Mouse (Mus musculus) gastrocnemius, postnatal 10 days (tissue): ENCODE measurements around the gene Wdr61. TPM values are rescaled to one million over a fixed set of nuclear protein-coding genes. Genes with fewer than 3 reads are reported as not detected.
"Not testable (repeated sequence)": the region's sequence is repeated elsewhere in the genome, so short reads cannot be mapped to it uniquely, and the experiment has no call there.

Experiments
- DNase-seq: peaks from one replicate; pipeline ENCODE4 v3.0.0; 2021; ENCODE audit warnings: mixed read lengths
- total RNA-seq, 2 experiments: library from RNA; stranded (reverse); gene quantifications; 2 replicates each; pipeline ENCODE4 v1.2.3; 2021

Wdr61 gene
- total RNA-seq, 2 experiments from 2014 or later, result 27.6 to 32.0 TPM

DNA sequence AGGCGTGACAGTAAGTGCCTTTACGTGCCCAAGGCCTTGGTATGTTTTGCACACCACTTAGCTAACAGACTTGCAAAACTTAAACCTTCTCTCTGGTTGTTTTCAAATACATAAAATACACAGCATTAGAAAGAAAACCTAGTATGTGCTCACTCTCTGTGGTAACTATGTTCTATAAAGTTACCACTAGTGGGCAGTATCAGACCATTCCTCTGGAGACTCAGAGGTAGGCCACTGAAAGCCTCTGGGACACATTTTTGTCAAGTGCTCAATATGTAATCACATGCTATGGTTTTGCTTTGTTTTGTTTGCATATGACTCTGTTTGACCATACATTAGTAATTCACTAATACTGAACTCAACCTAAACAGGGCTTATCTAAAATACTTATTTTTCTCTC is 2.2 kb downstream of the Wdr61 start:
- DNase-seq, result no peak

DNA sequence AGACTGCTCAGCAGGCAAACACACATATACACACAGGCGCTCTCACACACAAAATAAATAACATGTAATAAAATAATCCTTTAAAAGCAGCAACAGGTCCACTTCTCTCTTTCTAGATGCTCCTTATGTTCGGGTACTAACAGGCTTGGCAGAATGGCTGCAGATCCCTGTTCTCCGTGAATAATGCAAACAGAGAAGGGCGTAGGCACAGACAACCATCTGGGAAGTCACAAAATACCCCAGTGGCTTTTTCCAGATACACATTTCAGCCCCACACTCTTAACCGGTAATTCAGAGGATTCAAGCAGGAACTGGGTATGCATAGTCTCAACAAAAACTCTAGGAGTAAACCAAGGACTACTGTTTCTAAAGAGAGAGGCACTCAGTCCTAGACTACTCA is 8.0 kb downstream of the Wdr61 start:
- no peak for DNase-seq

GRCm38 (mm10) chr9:54722596-54722995 is 11.7 kb downstream of the Wdr61 start:
- DNase-seq, result no peak

- no peak for DNase-seq
These were observed 12.2 kb downstream of the Wdr61 start for GRCm38 (mm10) chr9:54722156-54722555.

- no peak for DNase-seq
These were observed 16.8 kb downstream of the Wdr61 start for GRCm38 (mm10) chr9:54717527-54717926.

GRCm38 (mm10) chr9:54715776-54716175 is 18.5 kb downstream of the Wdr61 start:
- no peak for DNase-seq

DNA sequence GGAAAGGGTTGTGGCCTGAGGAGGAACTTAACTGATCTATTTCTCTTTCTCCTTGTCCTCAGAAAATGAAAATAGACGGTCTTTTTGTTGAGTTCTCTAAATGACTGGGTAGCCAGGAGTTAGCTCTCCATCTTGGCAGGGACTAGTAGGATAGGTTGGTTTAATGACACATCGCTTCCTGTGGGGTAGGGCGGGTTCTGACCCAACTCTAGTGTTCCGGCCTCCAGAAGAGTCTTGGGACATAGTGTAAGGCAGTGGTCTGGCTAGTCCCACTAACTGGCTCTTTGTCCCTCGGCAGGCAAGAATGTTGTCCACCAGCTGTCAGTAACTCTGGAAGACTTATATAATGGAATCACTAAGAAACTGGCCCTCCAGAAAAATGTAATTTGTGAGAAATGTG is 26.2 kb downstream of the Wdr61 start:
- DNase-seq, result no peak

DNA sequence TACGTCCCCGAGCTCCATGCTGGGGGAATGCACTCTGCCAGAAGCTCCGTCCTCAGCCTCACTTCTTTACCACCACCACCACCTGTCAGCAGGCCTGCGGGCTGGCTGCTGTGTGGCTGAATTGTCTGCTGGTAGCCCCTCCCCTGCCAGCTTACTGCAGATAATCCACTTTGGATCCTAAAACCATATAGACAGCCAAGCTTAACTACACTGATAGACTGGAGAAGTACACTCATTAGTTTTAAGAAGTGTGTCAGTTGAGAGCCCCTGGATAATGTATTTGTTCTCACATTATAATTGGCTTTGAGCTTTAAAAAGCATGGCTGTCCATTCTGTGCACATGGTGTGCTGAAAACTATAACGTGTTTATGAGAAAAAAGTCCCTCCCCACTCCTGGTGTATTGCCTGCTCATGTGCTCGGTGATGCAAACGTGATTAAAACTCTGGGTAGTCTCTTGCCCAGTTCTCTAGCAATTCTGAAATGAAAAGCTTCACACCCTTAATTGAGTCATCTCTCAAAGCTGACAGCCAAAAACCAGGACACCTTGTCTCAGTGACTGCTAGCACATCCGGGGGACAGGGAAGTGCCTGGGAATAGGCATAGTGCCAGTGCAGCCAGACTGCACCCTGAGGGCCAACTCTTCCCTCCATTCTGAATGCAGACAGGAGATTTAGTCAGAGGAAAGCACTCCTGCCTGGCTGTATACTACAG is 26.9 kb downstream of the Wdr61 start:
- DNase-seq, result no peak

- DNase-seq, result no peak
These were observed 28.8 kb downstream of the Wdr61 start for GRCm38 (mm10) chr9:54705561-54705960.

DNA sequence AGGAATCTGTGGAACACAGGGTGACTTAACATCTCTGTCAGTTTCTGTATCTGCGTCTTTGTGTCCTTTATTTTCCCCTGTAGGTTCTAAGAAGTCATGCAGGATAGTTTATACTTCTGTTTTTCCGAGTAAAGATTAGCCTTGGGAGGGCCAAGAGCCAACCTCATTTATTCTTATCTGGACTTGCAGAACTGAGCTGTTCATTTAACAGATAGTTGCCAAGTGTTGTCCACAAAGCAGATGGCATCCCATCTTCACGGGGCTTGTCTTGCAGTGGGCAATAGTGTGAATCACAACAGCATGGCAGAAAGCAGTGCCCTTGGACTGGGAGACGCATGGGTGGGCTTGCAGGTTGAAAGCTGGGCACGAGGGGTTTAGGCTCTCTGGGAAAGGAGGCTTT is 30.0 kb downstream of the Wdr61 start:
- no peak for DNase-seq

GRCm38 (mm10) chr9:54702581-54702980 is 31.7 kb downstream of the Wdr61 start:
- no peak for DNase-seq

- DNase-seq, result no peak
These were observed 33.6 kb downstream of the Wdr61 start for GRCm38 (mm10) chr9:54700746-54701145.

- DNase-seq, result no peak
These were observed 34.2 kb downstream of the Wdr61 start for GRCm38 (mm10) chr9:54700174-54700475.

- DNase-seq, result peak; percentile 82
These were observed 34.8 kb downstream of the Wdr61 start for GRCm38 (mm10) chr9:54699345-54700173.

- DNase-seq, result no peak
These were observed 35.3 kb downstream of the Wdr61 start for GRCm38 (mm10) chr9:54699087-54699344.

DNA sequence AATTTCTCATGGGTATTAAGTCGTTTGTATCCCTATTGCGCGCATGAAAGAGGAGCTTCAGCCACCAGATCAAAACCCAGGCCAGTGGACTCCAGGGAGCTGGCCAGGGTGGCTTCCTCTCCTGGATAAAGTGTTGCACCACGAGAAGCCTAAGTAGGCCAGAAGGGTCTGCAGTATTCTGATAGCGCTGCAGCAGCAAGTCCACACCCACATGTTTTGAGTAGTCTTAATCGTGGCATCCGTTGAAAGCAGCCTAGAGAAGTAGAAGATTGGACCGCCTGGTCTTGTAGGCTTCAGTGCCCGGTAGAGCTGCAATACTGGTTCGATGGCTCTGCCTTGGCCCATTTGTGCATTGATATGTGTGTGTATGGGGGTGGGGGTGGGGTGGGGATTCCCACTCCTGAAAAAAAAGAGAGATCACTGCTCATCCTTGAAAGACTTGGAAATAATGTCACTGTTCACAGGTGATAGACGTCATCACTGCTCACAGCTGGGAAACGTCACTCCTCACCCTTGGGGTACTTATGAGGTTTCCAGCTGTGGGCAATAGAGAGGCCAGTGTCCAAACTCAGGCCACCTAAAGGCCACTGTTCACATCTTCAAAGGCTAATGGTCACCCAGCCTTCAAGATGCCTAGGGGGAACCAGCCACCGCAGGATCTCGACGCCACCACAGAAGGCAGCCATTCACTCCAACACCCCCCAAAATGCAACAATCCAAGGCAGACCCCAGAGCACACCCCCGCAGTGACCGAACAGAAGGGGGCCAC is 35.8 kb downstream of the Wdr61 start, which contains the start of gene Dnaja4:
Dnaja4 (plus strand) TSS at position 556 of the 769 bp plus-strand sequence.
- no peak for DNase-seq

DNA sequence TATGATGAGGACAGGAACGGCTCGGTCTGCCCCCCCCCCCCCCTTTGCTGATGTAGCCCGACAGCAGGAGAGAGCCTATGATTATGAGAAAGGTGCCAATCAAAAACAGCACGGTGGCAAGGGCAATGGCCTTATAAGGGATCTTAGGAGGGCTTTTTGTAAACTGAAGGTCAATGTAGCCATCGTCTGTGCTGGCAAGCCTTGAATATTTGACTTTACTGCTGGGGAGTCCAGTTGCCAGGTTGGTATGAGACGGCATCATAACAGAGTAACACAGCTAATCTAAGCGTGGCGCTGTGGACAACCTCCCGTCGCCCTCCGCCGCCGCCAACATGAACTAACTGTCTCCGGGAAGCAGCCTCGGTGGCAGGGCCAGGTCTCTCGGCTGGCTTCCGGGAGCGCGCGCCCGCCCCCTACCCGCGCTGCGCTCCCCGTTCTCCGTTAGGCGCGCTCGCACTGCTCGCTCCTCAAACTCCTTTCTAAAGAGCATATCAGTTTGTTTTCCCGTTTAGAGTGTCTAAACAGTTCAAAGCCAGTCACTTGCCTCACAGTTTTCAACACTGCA is 43.0 kb downstream of the Wdr61 start:
- not testable (repeated sequence) for DNase-seq

DNA sequence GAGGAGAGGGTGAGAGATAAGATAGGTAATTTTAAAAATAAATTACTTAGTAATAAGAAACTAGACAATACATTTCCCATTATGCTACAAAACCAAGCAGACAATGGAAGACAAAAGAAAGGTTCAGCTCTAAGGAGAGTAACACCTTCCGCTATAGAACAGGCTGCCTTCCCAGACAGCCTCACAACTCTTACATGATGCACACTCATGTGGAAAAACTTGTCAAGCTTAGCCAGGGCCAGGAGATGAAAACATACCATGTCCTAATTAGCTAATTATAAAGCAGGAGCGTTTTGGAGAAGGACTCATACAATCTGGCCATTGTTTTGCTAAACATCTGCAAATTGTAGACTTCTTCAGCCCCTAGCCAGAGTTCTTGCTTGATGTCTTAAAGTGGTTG is 43.6 kb downstream of the Wdr61 start:
- DNase-seq, result not testable (repeated sequence)

- no peak for DNase-seq
These were observed 44.9 kb downstream of the Wdr61 start for GRCm38 (mm10) chr9:54689446-54689845.

DNA sequence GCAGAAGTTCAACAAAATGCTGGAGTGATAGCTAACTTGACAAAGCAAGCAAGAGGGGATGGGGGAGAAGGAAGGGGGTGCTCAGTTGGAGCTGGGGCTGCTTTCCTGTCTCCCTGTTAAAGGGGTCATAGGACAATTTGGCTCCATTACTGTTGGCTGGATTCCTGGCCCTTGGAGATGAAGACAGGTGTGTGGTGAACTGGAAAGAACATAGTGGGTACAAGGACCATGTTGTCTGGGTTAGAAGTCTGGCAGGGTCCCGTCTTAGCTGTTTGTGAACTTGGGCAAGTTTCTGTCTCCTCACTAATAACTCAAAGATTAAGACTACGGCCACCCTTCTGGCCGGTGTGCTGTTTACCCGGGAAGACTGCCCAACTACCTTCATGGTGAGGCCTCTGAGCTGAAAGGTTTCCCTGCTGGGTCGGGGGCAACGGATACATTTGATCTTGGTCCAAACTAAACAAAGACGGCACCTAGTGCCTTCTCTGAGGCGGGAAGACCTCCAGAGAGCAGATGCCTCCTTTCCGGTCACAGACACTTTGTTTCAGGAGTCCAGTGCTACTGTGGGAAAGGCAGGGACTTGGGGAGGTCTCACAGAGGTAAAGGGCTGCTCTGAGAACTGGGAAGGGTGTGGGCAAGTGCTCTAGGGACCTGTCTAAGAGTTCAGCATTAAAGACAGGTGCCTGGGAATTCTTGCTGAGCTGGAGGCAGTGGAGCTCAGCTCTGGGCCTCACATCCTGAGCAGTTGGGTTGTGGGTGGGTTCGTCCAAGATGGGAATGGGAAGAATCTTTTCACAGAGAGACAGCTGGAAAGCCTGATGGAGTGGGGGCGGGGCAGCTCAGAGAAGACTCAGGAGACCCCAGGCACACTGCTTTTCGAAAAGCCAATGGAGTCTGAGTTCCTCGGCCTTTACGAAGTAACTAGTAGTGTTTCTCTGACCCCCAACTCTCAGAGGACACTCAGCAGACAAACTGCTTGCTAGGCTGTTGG is 46.8 kb downstream of the Wdr61 start:
- no peak for DNase-seq

- DNase-seq, result no peak
These were observed 50.3 kb downstream of the Wdr61 start for GRCm38 (mm10) chr9:54683814-54684605.
